Mouse (Mus musculus) cerebellum, adult 11 months (tissue): ENCODE results near the gene Apon.
"Not testable (repeated sequence)": the region's sequence is repeated elsewhere in the genome, so short reads cannot be mapped to it uniquely, and the experiment has no call there.

Experiments
- DNase-seq: peaks from one replicate; pipeline ENCODE4 v3.0.0; 2022

Apon gene

DNA sequence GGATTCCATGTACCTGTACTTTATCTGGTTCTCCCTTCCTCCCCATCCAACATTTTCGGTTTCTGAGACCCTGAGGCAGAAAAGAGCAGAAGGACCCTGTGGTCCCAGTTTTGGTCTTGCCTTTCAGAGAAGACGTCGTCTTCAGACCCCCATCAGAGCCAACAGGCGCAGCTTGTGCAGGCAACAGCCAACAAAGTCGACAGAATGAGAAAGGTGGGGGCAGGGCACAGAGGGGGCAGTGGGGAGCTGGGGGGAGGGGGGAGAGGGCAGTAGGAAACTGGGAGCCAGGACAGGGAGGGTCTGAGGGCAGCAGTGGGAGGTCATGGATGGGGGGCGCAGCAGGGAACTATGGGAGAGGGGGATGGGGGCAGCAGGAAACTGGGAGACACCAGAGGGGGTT is 24.3 kb downstream of the Apon start:
- DNase-seq: no peak

DNA sequence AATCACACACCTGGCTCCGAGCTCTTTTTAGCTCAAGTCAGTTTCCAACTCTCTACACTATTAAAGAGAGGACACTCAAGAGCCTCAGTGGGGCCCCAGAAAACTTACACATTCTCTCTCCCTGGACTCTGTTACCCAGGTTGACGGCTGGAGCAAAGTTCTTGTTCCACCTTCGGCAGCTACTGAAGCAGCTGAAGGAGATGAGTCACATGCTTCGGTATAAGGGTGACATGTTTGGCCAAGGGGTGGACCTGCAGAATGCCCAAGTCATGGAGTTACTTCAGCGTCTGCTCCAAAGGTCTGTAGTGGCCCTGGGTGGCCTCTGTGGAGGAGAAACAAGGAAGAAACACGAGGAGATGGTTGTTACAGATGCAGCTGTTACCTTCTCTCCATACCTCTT is 27.0 kb downstream of the Apon start:
- no peak for DNase-seq

DNA sequence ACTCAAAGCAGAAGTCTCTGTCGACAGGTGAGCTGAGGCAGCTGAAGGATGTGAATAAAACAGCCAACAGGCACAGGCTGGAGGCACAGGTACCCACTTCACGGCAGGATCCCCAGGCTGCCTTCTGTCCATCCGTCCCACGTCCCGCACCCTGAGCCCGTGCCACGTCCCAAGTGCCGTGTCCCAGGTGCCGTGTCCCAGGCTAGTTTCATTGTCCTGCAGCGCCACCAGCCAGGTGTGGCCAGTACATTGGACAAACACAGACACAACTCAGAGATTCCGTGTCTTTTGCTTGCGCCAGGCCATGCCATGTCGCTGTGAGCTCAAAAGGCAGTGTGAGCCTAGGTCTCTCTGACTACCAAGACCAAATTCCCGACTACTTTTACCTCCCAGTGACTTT is 27.8 kb downstream of the Apon start:
- no peak for DNase-seq

DNA sequence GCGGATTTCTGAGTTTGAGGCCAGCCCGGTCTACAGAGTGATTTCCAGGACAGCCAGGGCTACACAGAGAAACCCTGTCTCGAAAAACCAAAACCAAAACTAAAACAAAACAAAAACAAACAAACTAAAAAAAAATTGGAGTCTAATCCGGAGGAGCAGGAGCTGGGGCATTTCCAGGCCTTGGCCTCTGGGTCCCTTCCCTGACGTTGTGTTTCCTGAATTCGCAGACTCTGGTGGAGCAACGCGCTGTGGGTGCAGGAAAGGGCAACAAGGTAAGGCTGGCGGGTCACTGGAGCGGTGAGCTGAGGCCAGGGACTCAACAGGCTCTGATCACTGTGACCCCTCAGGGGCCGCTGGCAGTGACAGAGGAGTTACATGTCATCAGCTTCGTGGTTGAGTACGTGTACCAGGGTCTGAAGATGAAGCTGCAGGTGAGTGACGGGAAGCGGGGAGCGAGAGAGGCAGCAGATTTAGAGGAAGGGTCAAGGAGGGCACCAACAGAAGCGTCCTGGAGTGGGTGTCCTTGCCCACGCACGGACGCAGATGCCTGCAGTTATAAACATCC is 29.1 kb downstream of the Apon start:
- no peak for DNase-seq

DNA sequence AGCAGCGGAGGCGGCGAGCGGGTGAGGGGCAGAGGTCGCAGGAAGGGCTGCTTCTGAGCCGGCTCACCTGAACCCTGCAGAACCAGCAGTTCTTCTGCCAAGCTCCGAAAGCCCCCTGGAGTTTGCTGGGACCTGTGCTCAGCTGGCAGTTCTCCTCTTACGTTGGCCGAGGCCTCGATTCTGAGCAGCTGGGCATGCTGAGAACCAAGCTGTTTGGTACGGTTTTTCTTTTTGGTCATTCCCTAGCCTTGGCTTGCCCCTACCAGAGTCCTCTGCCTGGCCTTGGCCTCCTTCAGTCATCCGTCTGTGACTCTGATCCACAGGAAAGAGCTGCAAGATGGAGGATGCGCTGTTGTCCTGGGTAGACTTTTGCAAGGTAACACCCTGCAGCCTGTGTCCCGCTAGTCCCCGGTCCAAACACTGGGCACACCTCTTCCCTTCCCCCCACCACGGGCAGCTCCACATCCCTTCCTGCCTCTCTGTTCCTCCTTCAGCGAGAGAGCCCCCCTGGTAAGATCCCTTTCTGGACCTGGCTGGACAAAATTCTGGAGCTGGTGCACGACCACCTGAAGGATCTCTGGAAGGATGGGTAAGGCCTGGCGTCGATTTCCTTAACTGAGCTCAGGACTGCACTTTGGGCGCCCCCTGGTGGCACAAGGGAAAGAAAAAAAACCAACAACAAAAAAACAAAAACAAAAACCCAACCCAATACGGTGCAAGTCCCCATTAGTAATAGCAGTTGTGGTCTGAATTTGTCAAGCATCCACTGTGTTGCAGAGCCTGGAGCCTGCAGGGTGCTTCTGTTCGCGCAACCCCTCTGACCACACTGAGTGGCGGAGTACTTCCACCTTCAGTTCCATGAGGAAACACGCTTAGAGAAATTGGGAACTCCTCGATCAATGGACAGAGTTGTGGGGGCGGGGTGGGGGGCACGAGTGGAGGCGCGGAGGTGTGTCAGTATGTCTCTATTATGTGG is 30.0 kb downstream of the Apon start:
- peak; percentile 97 for DNase-seq

DNA sequence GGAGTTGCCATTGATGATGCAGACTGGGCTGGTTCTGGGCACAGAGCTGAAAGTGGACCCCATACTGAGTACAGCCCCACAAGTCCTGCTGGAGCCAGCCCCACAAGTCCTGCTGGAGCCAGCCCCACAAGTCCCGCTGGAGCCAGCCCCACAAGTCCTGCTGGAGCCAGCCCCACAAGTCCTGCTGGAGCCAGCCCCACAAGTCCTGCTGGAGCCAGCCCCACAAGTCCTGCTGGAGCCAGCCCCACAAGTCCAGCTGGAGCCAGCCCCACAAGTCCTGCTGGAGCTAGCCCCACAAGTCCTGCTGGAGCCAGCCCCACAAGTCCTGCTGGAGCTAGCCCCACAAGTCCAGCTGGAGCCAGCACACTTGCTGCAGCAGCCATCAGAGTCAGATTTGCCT is 36.7 kb downstream of the Apon start:
- DNase-seq: not testable (repeated sequence)

DNA sequence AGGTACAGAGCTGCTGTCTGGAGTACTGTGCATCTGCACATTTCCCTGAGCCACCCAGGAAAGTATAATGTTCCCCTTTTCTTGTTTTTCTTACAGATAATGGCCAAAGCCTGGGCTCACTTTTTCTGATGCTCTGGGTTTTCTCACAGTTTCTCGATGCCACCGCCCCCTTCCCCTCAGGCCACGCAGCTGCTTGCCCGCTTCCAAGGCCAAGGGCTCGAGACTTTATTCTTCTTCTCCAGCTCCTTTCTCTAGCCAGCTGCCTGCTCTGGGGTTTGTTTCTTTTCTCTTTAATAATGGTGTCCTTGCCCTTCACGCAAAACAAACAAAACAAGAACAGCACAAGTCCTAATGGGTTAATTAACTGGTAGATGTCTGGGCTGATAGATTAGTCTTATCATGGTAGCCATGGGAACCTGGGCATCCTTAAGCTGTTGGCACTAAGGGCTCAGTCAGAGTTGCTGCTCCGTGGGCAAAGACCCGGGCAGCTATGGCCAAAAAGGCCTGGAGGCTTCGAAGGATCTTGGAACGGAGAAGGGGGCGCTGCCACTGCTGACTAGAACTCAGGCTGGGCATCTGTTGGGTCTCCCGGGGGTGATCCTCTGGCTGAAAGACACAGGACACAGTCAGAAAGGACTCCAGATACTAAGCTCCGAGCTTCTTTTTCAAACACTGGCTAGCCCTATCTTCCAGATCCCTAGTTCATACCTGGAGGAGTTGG is 42.6 kb downstream of the Apon start:
- DNase-seq: no peak

DNA sequence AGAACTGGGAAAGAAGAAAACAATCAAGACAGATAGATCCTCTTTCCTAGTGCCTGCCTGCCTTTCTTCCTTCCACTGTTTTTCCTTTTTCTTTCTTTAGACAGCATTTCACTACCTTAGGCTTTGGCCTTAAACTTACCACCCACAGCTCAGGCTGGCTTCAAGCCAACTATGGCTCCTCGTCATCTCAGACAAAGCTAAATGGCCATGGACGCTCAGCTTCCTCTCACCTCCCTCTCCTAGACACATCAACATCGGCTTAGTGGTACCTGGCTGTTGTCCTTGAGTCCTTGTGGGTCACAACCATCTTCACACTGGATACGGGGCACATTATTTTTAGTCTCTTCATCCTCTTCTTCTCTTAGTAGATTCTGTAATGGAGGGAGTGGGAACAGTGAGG is 43.3 kb downstream of the Apon start:
- peak; percentile 54 for DNase-seq

DNA sequence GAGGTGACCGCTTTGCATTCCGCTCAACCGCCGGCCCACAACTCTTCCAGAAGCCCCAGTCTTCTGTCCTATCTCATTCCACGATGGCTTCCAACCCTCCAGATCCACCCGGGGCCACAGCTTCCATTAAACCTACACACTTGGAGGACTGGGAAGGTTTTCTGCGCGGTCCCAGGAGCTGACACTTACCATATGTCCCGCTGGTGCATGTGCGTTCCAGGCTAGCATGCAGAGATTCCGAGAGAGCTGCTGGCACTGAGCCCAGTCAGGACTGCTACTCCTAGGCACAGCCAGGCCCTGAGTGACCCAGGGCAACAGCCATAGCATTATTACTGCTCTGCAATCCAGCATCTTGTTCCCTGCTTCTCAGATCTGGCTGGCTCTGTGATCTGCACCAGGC is 43.7 kb downstream of the Apon start:
- DNase-seq: peak; percentile 63

DNA sequence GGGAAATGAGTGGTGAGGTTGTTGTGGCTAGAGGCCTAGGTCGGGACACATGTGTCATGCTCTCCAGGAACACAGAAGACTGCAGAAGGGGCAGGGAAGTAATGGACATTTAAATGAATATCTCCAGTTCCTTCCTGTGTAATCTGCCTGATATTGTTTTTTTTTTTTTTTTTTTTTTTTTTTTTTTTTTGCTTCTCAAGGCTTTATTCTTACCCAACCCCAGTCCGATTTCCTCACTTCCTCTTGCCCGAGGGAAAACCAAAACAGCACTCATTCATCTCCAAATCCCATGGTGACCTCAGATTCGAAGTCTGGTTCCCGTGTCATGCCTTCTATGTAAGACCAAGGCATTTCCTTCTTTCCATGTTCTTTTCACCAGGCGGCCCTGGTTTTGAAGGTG is 44.3 kb downstream of the Apon start:
- no peak for DNase-seq

DNA sequence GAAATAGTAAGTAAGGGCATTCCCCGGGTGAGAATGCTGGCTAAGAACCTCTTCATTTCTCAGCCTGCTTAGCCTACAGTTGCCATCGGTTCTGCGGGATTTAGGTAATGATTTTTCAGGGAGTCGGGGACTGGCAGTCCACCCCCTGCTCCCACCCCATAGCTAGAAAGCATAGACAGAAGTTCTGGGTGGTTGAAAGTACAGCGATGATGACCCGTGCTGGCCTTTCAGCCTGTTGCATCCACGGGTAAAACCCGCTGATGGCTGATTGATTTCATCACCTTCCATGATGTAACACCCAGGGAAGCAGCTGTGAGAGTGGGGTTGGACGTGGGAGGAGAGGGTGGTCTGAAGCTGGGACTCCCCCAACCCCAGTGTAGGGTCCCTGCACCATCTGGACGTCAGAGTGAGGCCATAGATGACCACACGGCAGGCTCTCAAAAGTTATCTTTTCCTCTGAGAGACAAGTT is 44.8 kb downstream of the Apon start, which contains the start of gene Il23a:
Il23a (minus strand) TSS at position 51 of the 470 bp plus-strand sequence.
- no peak for DNase-seq

DNA sequence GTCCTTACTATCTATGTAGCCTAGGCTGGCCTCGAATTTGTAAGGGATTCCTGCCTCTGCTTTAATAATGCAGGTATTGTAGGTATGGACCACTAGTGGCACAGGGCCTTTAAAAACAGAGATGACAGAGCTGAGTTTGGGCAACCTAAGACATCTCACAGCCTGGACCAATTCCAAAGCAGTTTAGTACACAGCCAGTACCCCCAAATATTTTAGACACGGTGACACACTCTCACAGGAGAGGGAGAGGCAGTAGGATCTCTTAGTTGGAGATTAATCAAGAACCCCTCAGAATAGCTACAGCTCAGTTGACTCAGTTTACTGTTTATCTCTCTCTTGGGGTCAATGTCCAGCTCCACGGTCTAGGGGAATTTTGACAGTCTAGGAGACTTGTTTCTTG is 48.5 kb downstream of the Apon start:
- DNase-seq: no peak

DNA sequence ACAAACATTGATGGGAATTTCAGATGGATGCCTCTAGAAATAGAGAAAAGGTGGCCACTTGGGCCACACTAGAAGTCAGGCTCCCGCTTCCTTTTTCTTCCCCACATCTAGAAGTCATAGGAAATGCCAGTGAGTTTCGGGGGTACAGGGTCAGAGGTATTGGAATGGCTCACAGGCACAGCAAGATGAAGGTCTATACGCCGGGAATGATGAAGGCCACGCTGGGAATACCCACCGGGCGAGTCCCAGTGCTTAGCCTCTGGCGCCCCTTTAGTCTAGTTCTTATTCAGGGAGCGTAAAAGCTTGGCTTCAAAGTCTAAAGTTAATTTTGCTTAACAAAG is 48.9 kb downstream of the Apon start:
- no peak for DNase-seq

DNA sequence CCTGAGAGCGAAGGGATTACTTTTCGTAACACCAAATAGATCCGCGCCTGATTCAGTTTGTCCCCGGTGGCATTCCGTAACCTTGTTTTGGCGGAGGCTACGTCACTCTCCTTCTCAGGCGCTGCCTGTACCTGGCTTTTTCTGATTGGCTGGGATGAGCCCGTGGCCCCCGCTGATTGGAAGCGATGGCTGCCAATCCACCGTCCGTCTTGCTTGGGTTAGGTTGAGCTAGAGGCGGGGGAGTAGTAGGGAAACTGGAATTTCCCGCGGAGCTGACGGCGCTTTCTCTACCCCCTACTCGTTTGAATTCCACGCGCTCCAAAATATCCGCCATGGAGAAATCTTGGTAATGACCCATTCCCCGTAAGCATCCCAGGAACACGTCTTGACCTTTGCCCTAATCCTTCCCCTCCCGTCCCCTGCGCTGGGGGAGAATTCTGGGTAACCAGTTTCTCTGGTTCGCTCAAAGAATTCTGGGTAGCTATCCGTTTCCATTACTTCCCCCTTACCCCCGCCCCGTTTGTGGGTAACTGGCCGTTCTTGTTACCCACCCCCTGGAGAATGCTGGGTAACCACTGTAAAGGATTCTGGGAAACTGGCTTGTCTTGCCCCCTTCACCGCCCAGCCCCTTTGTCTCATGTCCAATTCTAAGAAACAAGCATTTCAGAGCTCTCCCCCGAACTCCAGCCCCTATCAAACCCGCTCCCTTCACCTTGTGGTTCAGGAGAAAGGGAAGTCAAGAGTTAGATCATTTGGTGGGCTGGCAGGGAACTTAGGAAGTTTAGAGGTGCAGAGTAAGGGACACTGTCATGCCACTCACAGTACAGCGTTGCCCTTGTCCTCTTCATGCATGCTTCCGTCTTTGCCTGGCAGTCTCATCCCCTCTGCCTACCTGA is 49.5 kb downstream of the Apon start, which contains the start of gene Pan2:
Pan2 (plus strand) TSS at position 210 of the 896 bp plus-strand sequence.
- DNase-seq: peak; percentile 100
